Mouse (Mus musculus) bone marrow, adult 2 months (tissue): ENCODE results near the gene Ythdf1. TPM values are rescaled to one million over a fixed set of nuclear protein-coding genes. Genes with fewer than 3 reads are reported as not detected.

Source experiments
- H3K27ac ChIP-seq: fragments of 200-500 bp; 2 replicates; pipeline ENCODE4 v1.5.1; 2012; ENCODE audit warnings: low read depth, mild to moderate bottlenecking, control low read depth, inconsistent platforms, low read length; ENCODE audit not compliant: control insufficient read depth, poor library complexity, insufficient read depth
- H3K4me1 ChIP-seq: fragments of 200-500 bp; 2 replicates; pipeline ENCODE4 v1.6.1; 2011; ENCODE audit warnings: low read length; ENCODE audit not compliant: control insufficient read depth, insufficient read depth
- H3K4me3 ChIP-seq: fragments of 200-500 bp; replicated peaks from 2 replicates; pipeline ENCODE3; 2011; ENCODE audit warnings: mild to moderate bottlenecking, low read depth, low read length, control low read depth; ENCODE audit not compliant: control insufficient read depth
- CTCF ChIP-seq: fragments of 200-500 bp; IDR thresholded peaks from 2 replicates; pipeline ENCODE4 v1.5.1; 2011; ENCODE audit warnings: low read length, control low read depth; ENCODE audit not compliant: control insufficient read depth, insufficient read depth
- POLR2A ChIP-seq: fragments of 200-500 bp; IDR thresholded peaks from 2 replicates; pipeline ENCODE4 v1.6.1; 2011; ENCODE audit warnings: low read depth, mild to moderate bottlenecking, control low read depth, low read length, borderline replicate concordance; ENCODE audit not compliant: control insufficient read depth
- WGBS: fragments of 180-500 bp; shearing (Covaris S2); methylation state at CpG from one replicate; pipeline ENCODE4 v1.1.7; 2018; 5-methylcytosine and 5-hydroxymethylcytosine counted together
- polyA plus RNA-seq: library from polyadenylated mRNA; stranded (reverse); fragments of >200 nt; gene quantifications from 2 replicates; pipeline ENCODE4 v1.2.4, GENCODE M21; 2011; ENCODE audit warnings: low replicate concordance; ENCODE audit not compliant: missing spikeins, insufficient read depth, insufficient read length

Ythdf1 gene
- polyA plus RNA-seq, 1 experiment = 26.6 TPM

DNA sequence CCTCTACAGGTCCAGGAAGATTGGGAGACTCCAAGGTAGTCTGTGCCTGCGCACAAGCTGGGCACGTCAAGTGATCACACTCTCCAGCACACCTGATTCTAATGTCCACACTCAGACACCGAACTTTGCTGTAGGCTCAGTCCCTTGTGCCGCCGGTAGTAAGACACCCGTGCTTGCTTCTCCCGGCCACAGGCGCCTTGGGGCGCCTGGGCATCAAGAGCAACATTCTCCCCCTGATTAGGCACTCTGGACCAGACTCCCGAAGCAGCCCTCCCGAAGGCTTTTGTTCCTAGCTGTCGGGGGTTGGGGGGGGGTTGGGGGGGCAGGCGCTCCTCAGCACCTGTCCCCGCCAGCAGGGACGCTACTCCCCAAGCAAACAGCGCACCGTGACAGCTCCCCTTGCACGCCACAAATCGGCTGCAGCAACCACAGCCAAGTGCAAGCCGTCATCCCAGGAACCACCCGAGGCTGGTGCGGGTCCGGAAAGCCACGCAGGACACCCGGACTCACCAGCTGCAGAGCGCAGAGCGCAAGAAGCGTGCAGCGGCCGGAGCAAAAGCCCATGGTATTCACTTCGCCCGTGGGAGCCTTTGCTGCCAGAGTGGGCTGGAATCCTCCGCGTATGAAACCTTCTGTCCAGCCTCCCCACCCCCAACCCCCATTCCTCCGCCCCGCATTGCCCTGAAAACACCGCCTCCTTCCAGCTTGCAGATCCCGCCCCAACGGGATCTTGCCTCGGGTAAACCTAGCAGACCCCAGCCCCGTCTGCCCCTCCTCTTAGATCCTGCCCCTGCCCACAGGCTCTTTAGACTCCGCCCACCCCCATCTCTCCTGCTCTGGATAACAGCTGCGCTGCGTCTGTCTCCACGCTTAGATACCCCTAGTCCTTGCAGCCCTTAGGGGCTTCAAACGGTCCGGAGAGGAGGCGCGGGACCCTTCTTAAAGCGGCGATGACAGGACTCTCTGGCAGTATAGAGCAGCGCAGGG lies 33.6 kb upstream of the Ythdf1 start, which contains the start of gene Nkain4:
TSS of gene Nkain4 (minus strand) at position 639 of the 987 bp plus-strand sequence.
- WGBS = 4% methylated on average over 52 of the region's 52 CpGs
- TF ChIP-seq POLR2A (no peak), CTCF (no peak)
- no peak within 1 kb of the TSS for H3K4me3 ChIP-seq
- no peak within 1 kb of the TSS for H3K27ac ChIP-seq
- H3K4me1 ChIP-seq = no peaks in the 10 kb centered on the region

DNA sequence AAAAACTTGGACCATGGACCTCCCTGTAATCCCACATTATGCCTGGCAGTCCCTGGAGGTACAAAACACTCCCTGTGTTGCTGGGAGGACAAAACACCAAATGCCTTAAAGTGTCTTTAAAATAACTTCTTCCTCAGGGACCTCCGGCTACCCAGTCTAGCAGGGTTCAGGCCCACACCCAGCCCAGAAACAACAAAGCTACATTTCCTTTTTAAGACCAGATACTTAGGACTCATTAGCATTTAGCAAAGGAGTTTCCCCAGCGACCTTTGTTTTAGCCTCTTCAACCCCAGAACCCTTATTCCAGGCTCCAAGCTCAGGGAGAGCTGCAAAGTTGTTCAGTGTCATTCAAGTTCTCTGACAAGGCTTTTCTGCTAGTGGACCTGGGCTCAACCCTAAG lies 32.9 kb upstream of the Ythdf1 start:
- Histone ChIP-seq H3K27ac (no peak overlapping the region), H3K4me1 (no peaks in the 10 kb centered on the region), H3K4me3 (no peak overlapping the region)
- 60% methylated on average over 2 of the region's 2 CpGs for WGBS
- TF ChIP-seq POLR2A (no peak), CTCF (no peak)

DNA sequence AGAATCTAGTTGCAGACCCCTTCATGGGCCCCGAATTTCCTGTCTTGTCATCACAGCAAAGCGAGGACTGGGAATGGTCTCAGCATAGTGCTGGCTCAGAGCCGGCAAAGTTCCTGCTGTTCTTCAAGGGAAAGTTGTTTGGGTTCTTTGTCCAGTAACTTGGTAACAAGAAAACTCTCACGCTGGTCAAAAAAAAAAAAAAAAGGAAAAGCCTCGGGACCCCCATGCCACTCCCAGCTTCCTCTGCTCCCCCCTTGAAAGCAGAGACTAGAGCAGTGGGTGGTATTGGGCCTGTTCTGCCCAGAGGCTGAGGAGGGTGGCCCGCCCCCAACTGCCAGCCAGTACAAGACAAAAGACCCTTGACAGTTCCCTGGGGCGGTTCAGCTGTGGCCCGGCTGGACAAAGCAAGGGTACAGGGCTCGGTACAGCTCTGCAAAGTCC lies 32.0 kb upstream of the Ythdf1 start:
- no peak for TF ChIP-seq POLR2A
- WGBS = 44% methylated on average over 9 of the region's 9 CpGs
- Histone ChIP-seq H3K4me3 (no peak overlapping the region), H3K27ac (no peak overlapping the region), H3K4me1 (no peaks in the 10 kb centered on the region)

DNA sequence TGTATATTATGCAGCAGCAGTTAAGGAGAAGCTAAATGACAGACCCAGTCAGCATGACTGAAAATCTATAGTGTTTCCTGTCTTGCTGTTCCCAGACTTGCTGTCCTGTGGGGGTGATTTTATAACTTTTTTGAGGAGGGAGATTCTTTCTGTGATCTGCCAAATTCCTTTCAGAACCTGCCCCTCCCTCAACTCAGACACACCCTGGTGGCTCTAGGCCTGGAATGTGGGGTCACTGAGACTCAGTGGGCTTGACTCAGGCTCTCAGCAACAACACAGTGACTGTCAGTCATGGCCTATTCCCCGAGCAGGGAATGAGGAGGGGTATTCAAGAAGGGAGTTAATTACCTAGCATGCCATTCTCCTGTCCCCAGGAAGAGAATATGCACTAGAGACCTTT lies 29.2 kb upstream of the Ythdf1 start:
- TF ChIP-seq CTCF = no peak
- no peak for TF ChIP-seq POLR2A
- Histone ChIP-seq H3K4me1 (no peaks in the 10 kb centered on the region), H3K27ac (no peak overlapping the region), H3K4me3 (no peak overlapping the region)
- WGBS = 47% methylated on average over 1 of the region's 1 CpGs

DNA sequence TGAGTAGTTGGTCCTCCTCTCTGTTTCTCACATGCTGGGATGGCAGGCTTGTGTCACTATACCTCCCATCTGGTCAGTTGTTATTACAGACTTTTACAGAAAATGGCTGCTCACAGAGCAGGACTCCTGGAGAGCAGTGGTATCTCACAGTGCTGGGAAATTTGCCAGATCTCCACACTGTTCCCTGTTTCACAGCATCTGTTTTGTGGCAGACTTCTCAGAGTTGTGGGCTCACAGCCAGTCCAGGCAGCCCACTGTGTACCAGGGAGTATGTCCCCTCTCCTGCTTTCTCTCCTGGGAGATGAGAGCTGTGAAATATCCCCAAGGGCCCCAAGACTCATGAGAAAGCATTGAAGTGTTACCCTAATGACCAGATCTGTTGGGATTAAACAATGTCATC lies 21.1 kb upstream of the Ythdf1 start:
- no peak overlapping the region for H3K4me3 ChIP-seq
- no peaks in the 10 kb centered on the region for H3K4me1 ChIP-seq
- TF ChIP-seq POLR2A (no peak), CTCF (no peak)
- no peak overlapping the region for H3K27ac ChIP-seq

DNA sequence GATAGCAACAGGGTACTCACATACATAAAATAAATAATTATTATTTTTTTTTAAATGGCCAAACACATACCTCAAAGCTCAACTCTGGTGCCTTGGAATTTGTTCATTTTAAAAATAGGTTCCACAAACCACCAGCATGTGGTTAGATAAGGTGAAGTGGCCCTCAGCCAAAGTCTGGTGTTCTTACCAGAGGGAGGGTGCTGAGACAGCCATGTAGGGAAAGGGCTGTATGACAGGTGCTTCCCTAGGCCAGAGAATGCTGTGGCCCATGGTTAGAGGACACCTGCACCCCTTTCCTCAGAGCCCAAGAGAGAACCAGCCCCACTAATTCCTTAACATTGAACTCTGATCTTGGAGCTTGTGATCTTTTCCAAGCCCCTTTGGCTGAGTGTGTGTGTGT lies 19.4 kb upstream of the Ythdf1 start:
- no peak overlapping the region for H3K4me3 ChIP-seq
- no peak for TF ChIP-seq CTCF
- no peak for TF ChIP-seq POLR2A
- H3K27ac ChIP-seq = no peak overlapping the region
- no peaks in the 10 kb centered on the region for H3K4me1 ChIP-seq

DNA sequence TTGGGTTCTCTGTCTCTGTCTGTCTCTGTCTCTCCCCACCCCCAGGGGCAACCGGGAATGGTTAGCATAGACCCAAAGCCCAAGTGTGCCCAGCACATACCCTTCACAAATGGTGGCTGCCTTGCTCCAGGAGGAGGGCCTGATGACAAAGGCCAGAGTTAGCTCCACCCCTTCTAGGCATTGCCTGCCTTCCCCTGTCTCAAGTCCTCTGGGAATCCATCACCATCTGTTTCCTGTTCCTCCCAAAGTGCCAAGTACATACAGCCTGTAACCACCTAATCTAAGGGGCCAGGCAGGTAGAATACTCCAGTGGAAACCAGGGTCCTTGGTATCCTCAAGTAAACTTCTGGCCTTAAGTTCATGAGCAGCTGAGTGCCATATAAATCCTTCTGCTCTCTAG lies 11.7 kb upstream of the Ythdf1 start:
- Histone ChIP-seq H3K4me1 (no peaks in the 10 kb centered on the region), H3K4me3 (no peak overlapping the region), H3K27ac (no peak overlapping the region)
- WGBS = 58% methylated on average over 1 of the region's 1 CpGs
- TF ChIP-seq CTCF (no peak), POLR2A (no peak)

DNA sequence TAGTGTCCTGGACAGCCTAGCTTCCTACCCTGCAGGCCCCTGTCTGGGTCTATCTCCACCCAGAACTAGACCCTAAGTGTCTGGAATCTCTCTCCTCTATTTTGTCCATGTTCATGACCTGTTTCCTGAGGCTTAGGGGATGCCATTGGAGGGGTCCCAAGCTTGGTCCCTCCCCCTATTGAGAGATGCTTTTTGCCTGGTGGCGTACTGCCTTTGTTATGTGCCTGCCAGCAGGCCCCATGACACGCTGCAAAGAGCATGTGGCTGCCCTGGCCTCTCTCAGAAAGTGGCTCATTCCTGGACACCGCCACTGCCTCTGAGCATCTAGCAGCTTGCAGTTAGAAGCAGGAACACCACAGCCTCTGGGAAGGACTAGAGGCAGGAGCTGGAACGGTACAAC lies 8.0 kb upstream of the Ythdf1 start, which contains the start of gene Birc7:
TSS of gene Birc7 (plus strand) at position 301 of the 400 bp plus-strand sequence.
- Histone ChIP-seq H3K4me1 (no peaks in the 10 kb centered on the region), H3K4me3 (no peak within 1 kb of the TSS), H3K27ac (no peak within 1 kb of the TSS)
- TF ChIP-seq POLR2A (no peak), CTCF (no peak)
- WGBS = 66% methylated on average over 4 of the region's 4 CpGs
